Mouse (Mus musculus): ENCODE results near the gene Usmg5.

Gene Usmg5

GRCm38 (mm10) chr19:47053471-47053870, 37.0 kb downstream of the Usmg5 start:
- DNase-seq, result no peak

DNA sequence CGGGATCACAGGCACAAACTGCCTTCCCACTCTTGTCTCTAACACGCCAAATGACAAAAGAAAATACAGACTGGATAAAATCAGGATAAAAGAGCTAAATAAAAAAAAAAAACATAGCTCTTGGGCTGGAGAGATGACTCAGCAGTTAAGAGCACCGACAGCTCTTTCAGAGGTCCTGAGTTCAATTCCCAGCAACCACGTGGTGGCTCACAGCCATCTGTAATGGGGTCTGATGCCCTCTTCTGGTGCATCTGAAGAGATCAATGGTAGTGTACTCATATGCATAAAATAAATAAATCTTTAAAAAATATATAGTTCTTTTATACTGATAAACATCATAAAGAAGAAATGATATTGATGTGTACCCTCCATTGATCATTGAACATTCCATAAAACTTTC, 37.5 kb downstream of the Usmg5 start:
- no peak for DNase-seq

- peak; percentile 91 for DNase-seq
Observed at GRCm38 (mm10) chr19:47050271-47051032, 40.0 kb downstream of the Usmg5 start, which contains the start of gene Pcgf6. Gene Pcgf6 (minus strand): TSS chr19:47050906.

DNA sequence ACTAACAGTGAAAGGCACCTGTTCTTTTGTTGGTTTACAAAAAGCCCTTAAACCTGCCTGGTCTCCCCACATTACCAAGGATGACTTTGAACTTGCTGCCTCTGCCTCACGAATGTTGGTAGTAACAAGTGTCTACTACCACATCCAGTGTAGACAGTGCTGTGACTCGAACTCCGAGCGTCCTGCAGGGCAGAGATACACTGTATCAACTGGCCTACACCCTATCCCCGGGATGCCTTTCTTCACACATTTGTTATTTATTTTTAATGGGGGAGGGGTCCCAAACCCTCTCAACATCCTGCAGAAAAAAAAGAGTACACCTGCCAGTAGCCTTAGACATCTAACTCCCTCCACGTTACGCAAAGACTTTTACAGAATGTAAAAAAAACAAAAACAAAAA, 40.6 kb downstream of the Usmg5 start:
- DNase-seq, result peak; percentile 37

DNA sequence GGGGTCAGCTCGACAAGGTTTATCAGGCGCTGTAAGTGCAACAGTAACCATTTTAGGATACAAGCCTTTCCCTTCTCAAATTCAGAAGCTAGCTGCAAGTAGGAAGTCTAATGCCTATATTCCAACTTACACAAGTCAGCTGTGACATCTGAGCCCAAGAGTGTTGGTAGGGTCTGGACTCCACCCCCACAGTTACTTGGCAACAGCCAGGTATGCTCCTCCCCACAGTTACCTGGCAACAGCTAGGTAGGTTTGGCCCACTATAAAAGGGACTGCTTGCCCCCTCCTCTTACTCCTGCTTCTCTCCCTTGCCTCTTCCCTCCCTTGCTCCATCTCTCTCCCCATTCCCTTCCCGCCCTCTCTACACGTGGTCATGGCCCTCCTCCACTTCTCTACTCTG, 41.4 kb downstream of the Usmg5 start:
- no peak for DNase-seq

DNA sequence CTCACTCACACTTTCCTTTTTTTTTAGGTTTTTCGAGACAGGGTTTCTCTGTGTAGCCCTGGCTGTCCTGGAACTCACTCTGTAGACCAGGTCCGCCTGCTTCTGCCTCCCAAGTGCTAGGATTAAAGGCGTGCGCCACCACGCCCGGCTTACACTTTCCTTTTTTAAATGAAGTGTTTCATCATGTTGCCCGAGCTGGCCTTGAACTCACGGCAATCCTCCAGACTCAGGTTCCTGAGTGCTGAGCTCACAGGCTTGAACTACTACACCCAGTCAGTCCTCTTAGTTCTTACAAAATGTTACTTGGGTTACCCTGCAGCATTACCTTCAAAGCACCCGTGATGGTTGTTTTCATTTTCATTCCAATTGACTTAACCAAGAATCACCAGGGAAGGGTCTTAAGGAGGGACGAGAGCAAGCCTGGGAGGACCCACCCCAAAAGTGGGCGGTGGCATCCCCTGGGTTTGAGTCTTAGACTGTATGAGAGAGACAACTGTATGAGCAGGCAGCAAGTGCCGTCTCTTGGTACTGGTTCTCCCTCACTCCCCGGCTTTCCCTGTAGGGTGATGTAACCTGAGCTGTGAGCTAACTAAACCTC, 43.1 kb downstream of the Usmg5 start:
- no peak for DNase-seq

- no peak for DNase-seq
Observed at GRCm38 (mm10) chr19:47046343-47046742, 44.1 kb downstream of the Usmg5 start.

GRCm38 (mm10) chr19:47043608-47044007, 46.8 kb downstream of the Usmg5 start:
- no peak for DNase-seq

- no peak for DNase-seq
Observed at GRCm38 (mm10) chr19:47040720-47041473, 49.5 kb downstream of the Usmg5 start.

DNA sequence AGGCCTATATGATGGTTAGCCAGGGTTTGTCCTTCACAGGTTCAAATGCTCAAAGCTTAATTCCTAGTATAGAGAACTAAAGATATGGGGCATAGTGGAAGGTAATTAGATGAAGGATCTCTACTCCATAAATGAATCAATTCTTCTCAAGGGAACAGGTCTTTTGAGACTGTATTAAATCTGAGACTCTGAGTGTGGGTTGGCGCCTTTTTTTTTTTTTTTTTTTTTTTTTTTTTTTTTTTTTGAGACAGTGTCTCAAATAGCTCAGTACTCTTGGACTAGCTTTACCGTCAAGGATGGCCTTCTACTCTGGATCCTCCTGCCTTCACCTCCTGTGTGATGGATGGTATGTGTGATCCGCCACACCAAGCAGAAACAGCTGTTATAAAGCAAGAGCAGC, 53.9 kb downstream of the Usmg5 start:
- no peak for DNase-seq

DNA sequence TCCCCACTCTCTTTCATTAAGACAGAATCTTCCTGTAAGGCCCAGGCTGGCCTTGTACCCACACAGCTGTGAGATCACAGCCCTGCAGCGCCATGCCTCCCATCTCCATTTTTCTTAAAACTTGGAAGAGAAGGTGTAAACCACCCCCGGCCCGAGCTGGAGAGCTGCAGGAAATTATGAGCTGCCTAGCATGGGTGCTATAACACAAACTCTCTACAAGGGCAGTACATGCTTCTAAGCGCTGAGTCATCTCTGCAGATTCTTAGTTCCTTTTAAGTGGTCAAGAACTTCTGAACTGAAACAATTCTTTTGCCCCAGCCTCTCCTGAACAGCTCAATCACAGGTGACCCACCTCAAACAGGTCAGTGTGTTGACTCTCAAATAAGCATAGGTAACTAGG, 55.5 kb downstream of the Usmg5 start:
- no peak for DNase-seq

Measured in cerebellum, adult 9-11 months (tissue).